Mouse (Mus musculus): ENCODE data around the gene Olfr1152.

- TF ChIP-seq CTCF (IDR thresholded peaks at IDR 0.05; ENCODE audit: control insufficient read depth, insufficient read depth, insufficient read length) (no peak), CEBPB (IDR thresholded peaks at IDR 0.05; ENCODE audit: low read depth) (no peak)
Measured at GRCm38 (mm10) chr2:87905066-87905465, 38.8 kb downstream of the Olfr1152 start, which contains the start of gene Olfr1154.

All from C2C12 (cell line).